Mouse (Mus musculus) bone marrow, adult 2 months (tissue): ENCODE measurements around the gene Nav3. TPM values are rescaled to one million over a fixed set of nuclear protein-coding genes. Genes with fewer than 3 reads are reported as not detected.

ENCODE experiments used
- H3K27ac ChIP-seq: fragments of 200-500 bp; 2 replicates; pipeline ENCODE4 v1.5.1; 2012; ENCODE audit warnings: low read depth, mild to moderate bottlenecking, control low read depth, inconsistent platforms, low read length; ENCODE audit not compliant: control insufficient read depth, poor library complexity, insufficient read depth
- H3K4me1 ChIP-seq: fragments of 200-500 bp; 2 replicates; pipeline ENCODE4 v1.6.1; 2011; ENCODE audit warnings: low read length; ENCODE audit not compliant: control insufficient read depth, insufficient read depth
- H3K4me3 ChIP-seq: fragments of 200-500 bp; replicated peaks from 2 replicates; pipeline ENCODE3; 2011; ENCODE audit warnings: mild to moderate bottlenecking, low read depth, low read length, control low read depth; ENCODE audit not compliant: control insufficient read depth
- CTCF ChIP-seq: fragments of 200-500 bp; IDR thresholded peaks from 2 replicates; pipeline ENCODE4 v1.5.1; 2011; ENCODE audit warnings: low read length, control low read depth; ENCODE audit not compliant: control insufficient read depth, insufficient read depth
- POLR2A ChIP-seq: fragments of 200-500 bp; IDR thresholded peaks from 2 replicates; pipeline ENCODE4 v1.6.1; 2011; ENCODE audit warnings: low read depth, mild to moderate bottlenecking, control low read depth, low read length, borderline replicate concordance; ENCODE audit not compliant: control insufficient read depth
- WGBS: fragments of 180-500 bp; shearing (Covaris S2); methylation state at CpG from one replicate; pipeline ENCODE4 v1.1.7; 2018; 5-methylcytosine and 5-hydroxymethylcytosine counted together
- polyA plus RNA-seq: library from polyadenylated mRNA; stranded (reverse); fragments of >200 nt; gene quantifications from 2 replicates; pipeline ENCODE4 v1.2.4, GENCODE M21; 2011; ENCODE audit warnings: low replicate concordance; ENCODE audit not compliant: missing spikeins, insufficient read depth, insufficient read length

The Nav3 gene
- polyA plus RNA-seq, 1 experiment: 2.0 TPM

- Histone ChIP-seq H3K27ac (no peak overlapping the region), H3K4me3 (no peak overlapping the region), H3K4me1 (no peaks in the 10 kb centered on the region)
- 34% methylated on average over 2 of the region's 2 CpGs for WGBS
- TF ChIP-seq CTCF: no peak
These were observed 531.9 kb downstream of the Nav3 start for GRCm38 (mm10) chr10:109924136-109924535.

DNA sequence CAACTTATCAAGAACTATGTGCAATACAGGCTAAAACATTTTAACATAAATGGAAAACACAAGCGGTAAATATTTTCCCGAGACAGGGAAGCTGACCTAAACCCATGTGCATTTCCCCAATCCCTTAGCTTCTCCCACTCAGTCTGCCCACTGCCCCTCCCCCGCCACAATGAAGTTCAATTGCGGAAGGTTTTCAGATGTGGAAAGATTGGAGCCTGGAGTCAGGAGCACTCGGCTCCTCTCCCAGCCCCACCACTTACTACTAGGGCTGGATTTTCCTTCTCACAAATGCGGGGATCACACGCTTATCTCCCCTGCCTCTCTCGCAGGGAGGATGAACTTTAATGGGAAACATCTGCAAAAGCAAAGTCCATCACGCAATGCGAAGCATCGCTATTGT is 534.6 kb downstream of the Nav3 start:
- TF ChIP-seq CTCF (no peak), POLR2A (no peak)
- Histone ChIP-seq H3K27ac (no peak overlapping the region), H3K4me1 (no peaks in the 10 kb centered on the region), H3K4me3 (no peak overlapping the region)
- WGBS: 80% methylated on average over 11 of the region's 11 CpGs

DNA sequence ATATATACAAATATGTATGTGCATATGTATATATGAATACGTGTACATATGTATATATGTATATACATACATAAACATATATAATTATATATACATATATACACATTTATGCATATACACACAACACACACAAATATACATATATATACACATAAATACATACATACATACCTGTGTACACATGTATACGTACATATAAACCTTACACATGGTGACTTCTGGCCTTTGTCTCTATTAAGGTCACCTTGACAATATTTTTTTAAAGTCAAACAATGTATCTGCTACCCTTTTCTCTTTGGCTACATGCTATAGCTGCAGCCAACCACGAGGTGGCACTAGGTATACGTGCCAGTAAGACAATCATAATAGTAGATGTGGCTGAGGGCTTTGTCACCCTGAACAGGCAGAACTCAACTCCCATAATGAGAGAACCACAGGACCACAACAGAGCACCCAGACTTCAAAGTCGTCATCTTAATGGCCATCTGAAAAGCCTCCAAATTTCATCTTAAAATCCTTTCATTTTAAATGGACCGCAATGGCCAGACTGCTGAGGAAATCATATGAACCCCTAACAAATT is 535.3 kb downstream of the Nav3 start:
- H3K4me1 ChIP-seq: no peaks in the 10 kb centered on the region
- 16% methylated on average over 6 of the region's 6 CpGs for WGBS
- no peak overlapping the region for H3K27ac ChIP-seq
- TF ChIP-seq CTCF: no peak
- TF ChIP-seq POLR2A: no peak
- H3K4me3 ChIP-seq: no peak overlapping the region

DNA sequence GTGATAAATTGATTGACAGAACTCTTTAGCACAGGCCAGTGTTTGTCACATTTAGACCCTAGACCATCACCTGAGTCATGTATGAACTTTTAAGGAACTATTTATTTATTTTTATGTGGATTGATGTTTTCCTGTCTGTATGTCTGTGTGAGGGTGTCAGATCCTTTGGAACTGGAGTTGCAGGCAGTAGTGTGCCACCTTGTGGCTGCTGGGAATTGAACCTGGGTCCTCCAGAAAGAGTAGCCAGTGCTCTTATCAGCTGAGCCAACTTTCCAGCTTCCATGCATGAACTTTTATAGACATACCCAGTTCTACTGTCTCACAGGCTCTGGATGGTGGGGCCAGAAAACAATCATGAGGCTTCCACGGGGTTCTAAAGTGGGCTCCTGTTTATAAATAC is 536.5 kb downstream of the Nav3 start:
- Histone ChIP-seq H3K4me3 (no peak overlapping the region), H3K27ac (no peak overlapping the region), H3K4me1 (no peaks in the 10 kb centered on the region)
- TF ChIP-seq CTCF (no peak), POLR2A (no peak)
- WGBS: 53% methylated on average over 1 of the region's 1 CpGs

DNA sequence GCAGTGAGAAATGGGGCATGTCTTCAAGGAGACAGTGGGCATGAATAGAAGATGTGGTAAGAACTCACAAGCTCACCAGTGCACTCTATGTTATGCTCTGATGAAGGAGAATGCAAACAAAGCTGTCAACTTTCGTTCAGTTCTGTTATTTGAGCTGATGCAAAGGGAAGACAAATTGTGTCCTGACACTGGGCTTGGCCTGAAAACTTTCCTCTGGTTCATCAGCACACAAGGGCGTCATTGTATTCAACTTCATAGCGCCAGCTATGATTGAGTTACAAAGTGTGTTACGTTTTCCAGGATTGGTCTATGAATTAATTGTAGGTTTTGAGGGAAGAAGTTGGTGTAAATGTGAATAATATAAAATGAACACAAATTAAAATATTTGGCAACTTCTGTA is 548.8 kb downstream of the Nav3 start:
- H3K4me3 ChIP-seq: no peak overlapping the region
- TF ChIP-seq POLR2A: no peak
- no peak for TF ChIP-seq CTCF
- H3K4me1 ChIP-seq: no peaks in the 10 kb centered on the region
- WGBS: 85% methylated on average over 4 of the region's 4 CpGs
- no peak overlapping the region for H3K27ac ChIP-seq

DNA sequence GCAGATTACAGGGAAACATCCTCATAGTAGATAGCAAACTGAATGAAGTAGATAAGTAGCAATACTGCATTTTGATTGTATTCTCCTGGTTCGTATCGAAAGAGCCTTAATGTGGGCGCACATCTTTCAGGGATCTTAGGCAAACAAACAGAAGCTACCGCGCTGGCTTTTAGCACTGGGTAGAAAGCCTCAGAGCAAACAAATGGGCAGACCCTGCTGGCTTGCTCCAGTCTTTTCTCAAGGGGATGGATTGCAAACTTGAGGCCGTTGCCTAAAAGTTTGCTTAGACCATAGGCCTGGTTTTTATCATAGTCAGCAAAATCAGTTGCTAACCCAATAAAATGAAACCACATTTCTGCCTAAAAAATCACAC is 549.6 kb downstream of the Nav3 start:
- TF ChIP-seq CTCF: no peak
- no peak for TF ChIP-seq POLR2A
- H3K4me3 ChIP-seq: no peak overlapping the region
- no peaks in the 10 kb centered on the region for H3K4me1 ChIP-seq
- H3K27ac ChIP-seq: no peak overlapping the region
- WGBS: 75% methylated on average over 6 of the region's 6 CpGs

GRCm38 (mm10) chr10:109905649-109906412 is 550.2 kb downstream of the Nav3 start:
- WGBS: 63% methylated on average over 9 of the region's 9 CpGs

DNA sequence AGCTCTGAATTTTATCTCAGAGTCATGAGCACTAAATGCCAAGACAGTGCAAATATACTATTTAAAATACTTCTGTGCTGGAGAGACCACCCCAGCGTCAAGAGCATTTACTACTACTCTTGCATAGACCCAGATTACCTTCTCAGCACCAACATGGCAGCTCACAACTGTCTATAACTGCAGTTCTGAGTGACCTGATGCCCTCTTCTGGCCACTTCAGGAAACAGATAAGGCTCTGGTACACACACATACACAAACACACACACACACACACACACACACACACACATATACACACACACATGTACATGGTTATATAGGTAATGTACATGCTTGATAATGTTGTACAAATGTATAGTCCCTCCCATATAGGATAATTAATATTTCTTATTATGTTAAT is 551.2 kb downstream of the Nav3 start:
- Histone ChIP-seq H3K27ac (no peak overlapping the region), H3K4me3 (no peak overlapping the region), H3K4me1 (no peaks in the 10 kb centered on the region)
- TF ChIP-seq CTCF: no peak
- no peak for TF ChIP-seq POLR2A
- 77% methylated on average over 1 of the region's 1 CpGs for WGBS

More at GRCm38 (mm10) chr10:109905649-109906412, 550.2 kb downstream of the Nav3 start:
- TF ChIP-seq POLR2A: no peak
- no peak for TF ChIP-seq CTCF
- H3K27ac ChIP-seq: no peak overlapping the region
- no peak overlapping the region for H3K4me3 ChIP-seq
- H3K4me1 ChIP-seq: no peaks in the 10 kb centered on the region
